Comparison of ENCODE assay signal across 13 mouse cellular contexts in genomic region chr6:116349997-116350396, GRCm38 (mm10). TPM values are rescaled to one million over a fixed set of nuclear protein-coding genes. Genes with fewer than 3 reads are reported as not detected.
DNase-seq lines count a peak whose midpoint lies in the region; ATAC-seq and TF ChIP-seq lines count a peak whose summit lies in the region.
"Had no signal": no experiment of that assay in that cellular context is flagged by ENCODE, and none has a peak within 500 bp of the region (broad histone marks: within the 10 kb centered on the region; RNA-seq: fewer than 3 reads in every experiment).

No protein-coding gene starts in this region.

- no peak overlapping the region for H3K4me3 ChIP-seq in kidney, embryonic 15.5 days (replicated peaks)
- no peak overlapping the region for H3K4me3 ChIP-seq in kidney, adult 2 months (ENCODE audit: insufficient read depth, low read depth, low read length)
- H3K4me3 ChIP-seq in liver, embryonic 13.5 days (replicated peaks), result peak overlapping the region; percentile 69
- no peak overlapping the region for H3K4me3 ChIP-seq in forebrain, embryonic 15.5 days
- H3K4me3 ChIP-seq: layer of hippocampus, adult 2 months; neural tube, embryonic 12.5 days had no signal

- H3K36me3 ChIP-seq in kidney, embryonic 15.5 days, result no peaks in the 10 kb centered on the region
- no peaks in the 10 kb centered on the region for H3K36me3 ChIP-seq in kidney, adult 2 months (ENCODE audit: control insufficient read depth, insufficient read depth, low read length)
- H3K36me3 ChIP-seq in liver, embryonic 13.5 days, result peaks cover 14% of the 10 kb centered on the region; the same call in 1 of the 2 replicates
- H3K36me3 ChIP-seq in forebrain, embryonic 15.5 days, result no peaks in the 10 kb centered on the region
- H3K36me3 ChIP-seq: neural tube, embryonic 12.5 days had no signal

- intact Hi-C loops in left cerebral cortex, postnatal 4 days (cut with DNase I), result no loop called here

- no peak for DNase-seq in kidney, adult 2 months
- DNase-seq in c-Kit-positive CD71-negative TER-119-negative erythroid progenitor cells, embryonic 14.5 days (ENCODE audit: low read depth), result peak; percentile 34
- peak; percentile 88 for DNase-seq in liver, embryonic 13.5 days
- DNase-seq in spleen, postnatal 14 days (ENCODE audit: low spot score in 2 of 2), result peak; percentile 44 to 58
- DNase-seq in embryo, embryonic 9.5 days (ENCODE audit: extremely low spot score), result no peak
- DNase-seq in left cerebral cortex, postnatal 4 days, result no peak
- DNase-seq: midbrain, embryonic 14.5 days had no signal

- 64% methylated on average over 3 of the region's 3 CpGs for WGBS in kidney, embryonic 15.5 days
- WGBS in kidney, adult 2 months, result 66% methylated on average over 3 of the region's 3 CpGs
- 17% methylated on average over 3 of the region's 3 CpGs for WGBS in liver, embryonic 13.5 days (ENCODE audit: insufficient replicate concordance)
- 92% methylated on average over 3 of the region's 3 CpGs for WGBS in forebrain, embryonic 15.5 days

- no peak overlapping the region for H3K9ac ChIP-seq in kidney, embryonic 15.5 days
- H3K9ac ChIP-seq in liver, embryonic 13.5 days, result peak overlapping the region; percentile 84
- no peak overlapping the region for H3K9ac ChIP-seq in forebrain, embryonic 15.5 days (replicated peaks)
- H3K9ac ChIP-seq: neural tube, embryonic 12.5 days had no signal

- ATAC-seq in kidney, embryonic 15.5 days (replicated peaks; ENCODE audit: low FRiP score), result peak; percentile 79
- peak; percentile 95 for ATAC-seq in liver, embryonic 13.5 days (ENCODE audit: low read depth)
- no peak for ATAC-seq in forebrain, embryonic 15.5 days (replicated peaks)
- ATAC-seq: inflammation-experienced regulatory T-cells, adult 6 months; lung, postnatal 0 days had no signal

- no peak for TF ChIP-seq POLR2A in kidney, adult 2 months (IDR thresholded peaks at IDR 0.05; ENCODE audit: low read depth, low read length)

- TF ChIP-seq CTCF in kidney, adult 2 months (conservative IDR thresholded peaks at IDR 0.05; ENCODE audit: insufficient read depth, insufficient read length, low read depth, low read length), result no peak

- H3K27me3 ChIP-seq in kidney, embryonic 15.5 days, result no peaks in the 10 kb centered on the region
- H3K27me3 ChIP-seq in kidney, adult 2 months (replicated peaks; ENCODE audit: control insufficient read depth, insufficient read depth, low read length), result no peaks in the 10 kb centered on the region
- H3K27me3 ChIP-seq in liver, embryonic 13.5 days, result no peaks in the 10 kb centered on the region
- H3K27me3 ChIP-seq in forebrain, embryonic 15.5 days, result no peaks in the 10 kb centered on the region
- H3K27me3 ChIP-seq: neural tube, embryonic 12.5 days had no signal

- no peak overlapping the region for H3K27ac ChIP-seq in kidney, embryonic 15.5 days
- H3K27ac ChIP-seq in kidney, adult 2 months (ENCODE audit: insufficient read depth, low read depth, low read length), result no peak overlapping the region
- peak overlapping the region; percentile 97 for H3K27ac ChIP-seq in liver, embryonic 13.5 days
- no peak overlapping the region for H3K27ac ChIP-seq in forebrain, embryonic 15.5 days (replicated peaks)
- H3K27ac ChIP-seq: layer of hippocampus, adult 2 months; neural tube, embryonic 12.5 days had no signal

- no peaks in the 10 kb centered on the region for H3K9me3 ChIP-seq in kidney, embryonic 15.5 days (replicated peaks)
- H3K9me3 ChIP-seq in liver, embryonic 13.5 days (replicated peaks), result no peaks in the 10 kb centered on the region
- H3K9me3 ChIP-seq in forebrain, embryonic 15.5 days, result no peaks in the 10 kb centered on the region
- H3K9me3 ChIP-seq: neural tube, embryonic 12.5 days had no signal

- no peaks in the 10 kb centered on the region for H3K4me1 ChIP-seq in kidney, embryonic 15.5 days
- H3K4me1 ChIP-seq in kidney, adult 2 months (ENCODE audit: control insufficient read depth, insufficient read depth, low read length), result peaks cover 6% of the 10 kb centered on the region; the same call in 1 of the 2 replicates
- peaks cover 59% of the 10 kb centered on the region for H3K4me1 ChIP-seq in liver, embryonic 13.5 days (replicated peaks)
- H3K4me1 ChIP-seq in forebrain, embryonic 15.5 days, result no peaks in the 10 kb centered on the region
- H3K4me1 ChIP-seq: neural tube, embryonic 12.5 days had no signal

- no peak overlapping the region for H3K4me2 ChIP-seq in kidney, embryonic 15.5 days
- peak overlapping the region; percentile 83 for H3K4me2 ChIP-seq in liver, embryonic 13.5 days
- H3K4me2 ChIP-seq in forebrain, embryonic 15.5 days (replicated peaks), result no peak overlapping the region
- H3K4me2 ChIP-seq: neural tube, embryonic 12.5 days had no signal

RNA-seq across cellular contexts. Expression of gene March8, which starts 12.2 kb away (rescaled TPM):
- polyA plus RNA-seq in kidney, embryonic 15.5 days (2015; fragmentation: Nextera tagmentation; extraction: Ambion mirVana), result 37.5 and 40.4 TPM in 2 replicates
- 112 and 126 TPM in 2 replicates for polyA plus RNA-seq in kidney, adult 2 months (2012; rRNA removed)
- polyA plus RNA-seq in liver, embryonic 13.5 days (2015; fragmentation: Nextera tagmentation; extraction: Ambion mirVana), result 76.9 and 92.7 TPM in 2 replicates
- polyA plus RNA-seq in forebrain, embryonic 15.5 days (2015; fragmentation: Nextera tagmentation; extraction: Ambion mirVana), result 52.3 and 55.7 TPM in 2 replicates
- 100 to 1,000 TPM in 1 of 2 experiments, 10 to 100 TPM in 1; 98.6 to 103 TPM for total RNA-seq in left cerebral cortex, postnatal 4 days (2021)

Comparison
In these comparisons a context has a peak if more than half of its experiments do, and no peak if none do; other contexts are left out.
1. DNase-seq: peak in c-Kit-positive CD71-negative TER-119-negative erythroid progenitor cells, embryonic 14.5 days (single experiment), liver, embryonic 13.5 days (single experiment) and spleen, postnatal 14 days (2 of 2); none in kidney, adult 2 months (single experiment), embryo, embryonic 9.5 days (single experiment) and left cerebral cortex, postnatal 4 days (single experiment).